Mouse (Mus musculus): ENCODE results near the gene Cercam. TPM values are rescaled to one million over a fixed set of nuclear protein-coding genes. Genes with fewer than 3 reads are reported as not detected.
"Not testable (repeated sequence)": the region's sequence is repeated elsewhere in the genome, so short reads cannot be mapped to it uniquely, and the experiment has no call there.

Cercam gene
- polyA plus RNA-seq, 2 experiments from 2014 or later = 1.2 to 1.4 TPM

GRCm38 (mm10) chr2:29898081-29898480, 29.1 kb downstream of the Cercam start:
- ATAC-seq = no peak

DNA sequence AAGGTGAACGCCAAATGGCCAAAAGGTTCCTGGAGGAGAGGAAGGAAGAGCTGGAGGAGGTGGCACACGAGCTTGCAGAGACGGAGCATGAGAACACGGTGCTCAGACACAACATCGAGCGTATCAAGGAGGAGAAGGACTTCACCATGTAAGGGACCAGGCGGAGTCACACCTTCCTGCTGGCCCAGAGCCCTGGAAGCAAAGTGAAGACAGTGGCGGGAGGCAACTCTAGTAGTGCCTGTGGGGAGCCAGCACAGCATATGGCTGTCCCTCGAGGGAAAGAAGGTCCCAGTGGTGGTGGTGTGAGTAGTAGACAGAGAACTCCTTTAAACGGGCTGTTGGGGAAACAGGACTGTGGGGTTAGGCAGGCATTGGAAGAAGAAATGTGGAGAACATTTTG, 33.2 kb downstream of the Cercam start:
- ATAC-seq = no peak

GRCm38 (mm10) chr2:29908171-29908570, 39.2 kb downstream of the Cercam start:
- not testable (repeated sequence) for ATAC-seq

- ATAC-seq = no peak
These were observed 41.1 kb downstream of the Cercam start for GRCm38 (mm10) chr2:29910042-29910441.

GRCm38 (mm10) chr2:29917621-29918020, 48.7 kb downstream of the Cercam start:
- ATAC-seq = no peak

- no peak for ATAC-seq
These were observed 53.0 kb downstream of the Cercam start for GRCm38 (mm10) chr2:29922011-29922410.

- ATAC-seq = no peak
These were observed 57.6 kb downstream of the Cercam start for GRCm38 (mm10) chr2:29926542-29926941.

DNA sequence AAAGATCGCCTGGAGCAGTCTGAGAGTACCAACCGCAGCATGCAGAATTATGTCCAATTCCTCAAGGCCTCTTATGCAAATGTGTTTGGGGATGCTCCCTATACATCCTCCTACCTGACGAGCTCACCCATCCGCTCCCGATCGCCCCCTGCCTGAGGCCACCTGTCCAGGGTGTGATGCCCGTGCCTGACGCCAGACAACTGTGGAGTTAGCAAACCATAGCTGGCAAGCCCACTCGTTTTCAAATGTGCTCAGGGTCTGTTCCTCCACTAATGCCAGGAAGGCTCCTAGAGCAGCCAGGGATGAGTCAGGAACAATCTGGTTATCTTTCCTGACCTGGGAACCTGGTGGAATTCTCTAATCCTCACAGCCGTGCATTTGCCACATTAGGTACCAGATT, 61.5 kb downstream of the Cercam start:
- no peak for ATAC-seq

DNA sequence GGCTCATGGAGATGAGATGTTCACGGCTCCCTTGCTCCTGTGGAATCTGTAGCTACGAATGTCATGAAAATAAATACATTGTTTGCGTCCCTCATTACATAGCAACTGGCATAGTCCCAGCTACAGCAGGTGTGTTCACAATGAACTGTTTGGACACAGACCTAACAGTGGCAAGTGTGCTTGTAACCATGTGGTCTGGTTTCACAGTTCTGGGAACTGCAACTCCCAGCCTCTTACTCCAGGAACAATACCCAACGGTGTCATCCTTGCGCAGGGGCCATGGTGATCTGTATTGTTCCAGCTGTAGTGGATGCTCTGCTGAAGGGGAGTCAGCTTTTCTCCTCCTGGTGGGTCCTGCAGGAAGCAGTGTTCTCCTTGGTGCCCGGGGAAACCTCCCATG, 62.2 kb downstream of the Cercam start:
- ATAC-seq = no peak

Other genes with a start within 250 kb of the Cercam start
- gene Rapgef1, start 249.4 kb upstream of the Cercam start, polyA plus RNA-seq (2017; shearing (Covaris generic)) = 10 to 100 TPM; 21.9 to 24.0 TPM
- gene Gm13420, start 117.5 kb upstream of the Cercam start, polyA plus RNA-seq (2017; shearing (Covaris generic)) = under 1 TPM in 1 of 2 experiments, not detected in 1; 0.30 TPM
- not detected for gene Gm13547, start 109.9 kb upstream of the Cercam start, polyA plus RNA-seq (2017; shearing (Covaris generic))
- 10 to 100 TPM in 1 of 2 experiments, 1 to 10 TPM in 1; 5.8 to 10.5 TPM for gene Coq4, start 81.7 kb upstream of the Cercam start, polyA plus RNA-seq (2017; shearing (Covaris generic))
- 10 to 100 TPM; 21.7 to 30.0 TPM for gene Trub2, start 80.7 kb upstream of the Cercam start, polyA plus RNA-seq (2017; shearing (Covaris generic))
- 1 to 10 TPM; 1.3 to 1.5 TPM for gene Slc27a4, start 66.5 kb upstream of the Cercam start, polyA plus RNA-seq (2017; shearing (Covaris generic))
- gene Urm1, start 49.1 kb upstream of the Cercam start, polyA plus RNA-seq (2017; shearing (Covaris generic)) = 10 to 100 TPM; 25.1 to 25.7 TPM
- gene Odf2, start 20.1 kb downstream of the Cercam start, polyA plus RNA-seq (2017; shearing (Covaris generic)) = 10 to 100 TPM; 44.3 to 45.0 TPM
- gene Gle1, start 66.3 kb downstream of the Cercam start, polyA plus RNA-seq (2017; shearing (Covaris generic)) = 10 to 100 TPM; 42.4 to 52.7 TPM
- 10 to 100 TPM; 78.3 to 89.3 TPM for gene Sptan1, start 96.4 kb downstream of the Cercam start, polyA plus RNA-seq (2017; shearing (Covaris generic))
- gene Wdr34, start 179.7 kb downstream of the Cercam start, polyA plus RNA-seq (2017; shearing (Covaris generic)) = 1 to 10 TPM in 1 of 2 experiments, under 1 TPM in 1; 0.87 to 1.4 TPM
- gene Set, start 188.2 kb downstream of the Cercam start, polyA plus RNA-seq (2017; shearing (Covaris generic)) = 100 to 1,000 TPM; 369 to 379 TPM
- gene Pkn3, start 208.5 kb downstream of the Cercam start, polyA plus RNA-seq (2017; shearing (Covaris generic)) = under 1 TPM in 1 of 2 experiments, not detected in 1; 0.41 TPM
- gene Zdhhc12, start 224.5 kb downstream of the Cercam start, polyA plus RNA-seq (2017; shearing (Covaris generic)) = 10 to 100 TPM; 31.6 to 32.4 TPM